Mouse (Mus musculus) liver, embryonic 14.5 days (tissue): ENCODE results near the gene Kcnmb1. TPM values are rescaled to one million over a fixed set of nuclear protein-coding genes. Genes with fewer than 3 reads are reported as not detected.

Experiments
- ATAC-seq: fragments of 200-750 bp; cut with Nextera tagmentation; 2 replicates; pipeline ENCODE4 v1.8.0; 2017; ENCODE audit warnings: moderate number of reproducible peaks, mild to moderate bottlenecking, moderate library complexity; ENCODE audit not compliant: insufficient read depth
- DNase-seq, 3 experiments: peaks; one replicate each; pipeline ENCODE4 v3.0.0-alpha.2; 2012 to 2013; ENCODE audit warnings: low read depth in 3 of 3, low spot score in 3 of 3
- H3K27ac ChIP-seq: fragments of 300-500 bp; sonication (generic); 2 replicates; pipeline ENCODE4 v1.5.1; 2014; ENCODE audit warnings: moderate library complexity, mild to moderate bottlenecking, control low read depth, inconsistent platforms
- H3K27me3 ChIP-seq: fragments of 300-500 bp; sonication (generic); 2 replicates; pipeline ENCODE4 v1.6.1; 2014; ENCODE audit warnings: mild to moderate bottlenecking, low read length, moderate library complexity; ENCODE audit not compliant: control insufficient read depth, insufficient read depth
- H3K36me3 ChIP-seq: fragments of 300-500 bp; sonication (generic); replicated peaks from 2 replicates; pipeline ENCODE4 v1.6.1; 2014; ENCODE audit warnings: low read depth; ENCODE audit not compliant: control insufficient read depth, insufficient read depth
- H3K4me1 ChIP-seq, 2 experiments: fragments of 200-500 bp in 1 of 2; fragments of 300-500 bp in 1 of 2; sonication (generic) in 1 of 2; replicated peaks; 2 replicates each; pipeline ENCODE4 v1.6.1; 2012 to 2014; ENCODE audit warnings: antibody characterized with exemption in 1 of 2, inconsistent platforms in 1 of 2, low read length in 1 of 2; ENCODE audit not compliant: control insufficient read depth in 2 of 2, insufficient read depth in 2 of 2
- H3K4me2 ChIP-seq: fragments of 300-500 bp; sonication (generic); 2 replicates; pipeline ENCODE4 v1.6.1; 2014; ENCODE audit warnings: low read depth, mild to moderate bottlenecking, control low read depth, moderate library complexity
- H3K4me3 ChIP-seq, 2 experiments: fragments of 200-500 bp in 1 of 2; fragments of 300-500 bp in 1 of 2; sonication (generic) in 1 of 2; 2 replicates each; pipeline ENCODE4 v1.5.1; 2012 to 2014; ENCODE audit warnings: low read depth in 2 of 2, low read length in 2 of 2, mild to moderate bottlenecking in 2 of 2, control low read depth in 1 of 2, inconsistent platforms in 1 of 2, moderate library complexity in 1 of 2; ENCODE audit not compliant: insufficient read depth in 1 of 2
- H3K9ac ChIP-seq: fragments of 300-500 bp; sonication (generic); replicated peaks from 2 replicates; pipeline ENCODE4 v1.6.1; 2014; ENCODE audit warnings: mild to moderate bottlenecking, control low read depth, moderate library complexity
- H3K9me3 ChIP-seq: fragments of 300-500 bp; sonication (generic); 2 replicates; pipeline ENCODE4 v1.6.1; 2016; ENCODE audit warnings: low read length, mixed read lengths; ENCODE audit not compliant: control insufficient read depth
- CTCF ChIP-seq: IDR thresholded peaks from 2 replicates; pipeline ENCODE4 v1.5.1; 2016; ENCODE audit warnings: antibody characterized with exemption, low read depth, control low read depth
- EP300 ChIP-seq: IDR thresholded peaks from 2 replicates; pipeline ENCODE4 v1.6.1; 2016; ENCODE audit warnings: antibody characterized with exemption, low read depth
- WGBS: fragments of 180-500 bp; shearing (Covaris S2); extraction: QIAGEN DNeasy Blood & Tissue Kit; methylation state at CpG from one replicate; pipeline ENCODE4 v1.1.7; 2014; ENCODE audit not compliant: insufficient replicate concordance; 5-methylcytosine and 5-hydroxymethylcytosine counted together
- polyA plus RNA-seq, 2 experiments: library from polyadenylated mRNA; depleted of rRNA in 1 of 2; stranded (reverse) in 1 of 2; unstranded in 1 of 2; fragments of >200 nt; fragmentation: Nextera tagmentation in 1 of 2; extraction: Ambion mirVana in 1 of 2; gene quantifications; 2 replicates each; pipeline versions ENCODE4 v1.2.1 to v1.2.3; 2012 to 2014

The Kcnmb1 gene
- polyA plus RNA-seq, 2 experiments: 0.03 TPM; not detected in 1

DNA sequence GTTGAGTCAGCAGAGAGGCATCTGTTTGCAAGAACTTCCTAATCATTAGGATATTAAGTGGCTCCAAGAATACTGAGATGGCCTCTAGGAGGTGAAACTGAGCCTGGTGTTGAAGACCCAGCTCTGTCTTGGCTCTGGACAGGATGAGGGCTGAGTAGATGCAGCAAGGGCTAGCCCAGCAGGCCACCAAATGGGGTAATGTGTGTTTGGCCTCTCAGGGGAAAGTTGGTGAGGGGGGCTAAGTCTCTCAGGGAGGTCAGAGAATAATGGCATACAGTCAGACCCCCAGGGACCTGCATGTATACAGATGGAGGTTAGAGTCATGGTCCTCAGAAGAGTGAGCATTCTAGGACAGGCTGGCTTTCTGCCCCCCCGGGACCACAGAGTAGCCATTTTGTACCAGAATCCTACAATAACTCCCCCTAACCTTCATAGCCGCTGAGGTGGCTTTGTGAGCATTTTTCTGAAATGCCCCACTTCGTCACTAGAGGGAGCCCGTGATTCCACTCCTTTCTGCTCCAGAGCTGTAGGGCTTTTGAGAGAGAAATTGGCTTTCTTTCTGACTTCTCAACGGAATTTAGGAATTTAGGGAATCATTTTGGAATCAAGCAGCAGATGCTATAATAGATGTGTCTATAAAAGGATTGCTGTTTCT, 39.3 kb downstream of the Kcnmb1 start:
- no peaks in the 10 kb centered on the region for H3K36me3 ChIP-seq
- no peaks in the 10 kb centered on the region for H3K27me3 ChIP-seq
- TF ChIP-seq CTCF (peak; percentile 72), EP300 (no peak)
- no peak overlapping the region for H3K9ac ChIP-seq
- no peak overlapping the region for H3K4me2 ChIP-seq
- no peak overlapping the region for H3K4me3 ChIP-seq
- no peak overlapping the region for H3K27ac ChIP-seq
- H3K4me1 ChIP-seq: no peaks in the 10 kb centered on the region
- 3% methylated on average over 5 of the region's 5 CpGs for WGBS
- H3K9me3 ChIP-seq: no peaks in the 10 kb centered on the region
- ATAC-seq (no peak), DNase-seq (peak in 1 of 3 experiments; percentile 29)

DNA sequence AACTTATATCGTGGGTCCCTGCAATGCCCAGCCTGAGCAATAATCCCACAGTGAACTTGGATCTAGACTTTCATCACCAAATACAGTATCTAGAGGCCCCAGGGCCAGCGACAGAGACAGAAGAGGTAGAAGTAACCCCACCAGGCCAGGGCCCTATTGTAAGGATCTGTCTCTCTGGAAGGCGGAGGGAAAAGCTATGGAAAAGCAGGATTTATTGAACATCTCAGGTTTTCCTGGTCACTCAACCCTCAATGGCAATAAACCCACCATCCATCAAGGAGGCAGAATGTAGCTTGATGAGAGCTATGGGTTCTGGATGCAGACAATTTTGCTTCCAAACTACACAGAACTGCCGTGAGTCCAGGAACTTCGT, 39.8 kb downstream of the Kcnmb1 start:
- no peak for ATAC-seq
- Histone ChIP-seq H3K27ac (no peak overlapping the region), H3K4me3 (no peak overlapping the region), H3K9me3 (no peaks in the 10 kb centered on the region), H3K4me2 (no peak overlapping the region), H3K36me3 (no peaks in the 10 kb centered on the region), H3K9ac (no peak overlapping the region), H3K27me3 (no peaks in the 10 kb centered on the region), H3K4me1 (no peaks in the 10 kb centered on the region)
- 47% methylated on average over 5 of the region's 5 CpGs for WGBS
- TF ChIP-seq EP300 (no peak), CTCF (no peak)
- DNase-seq: no peak

DNA sequence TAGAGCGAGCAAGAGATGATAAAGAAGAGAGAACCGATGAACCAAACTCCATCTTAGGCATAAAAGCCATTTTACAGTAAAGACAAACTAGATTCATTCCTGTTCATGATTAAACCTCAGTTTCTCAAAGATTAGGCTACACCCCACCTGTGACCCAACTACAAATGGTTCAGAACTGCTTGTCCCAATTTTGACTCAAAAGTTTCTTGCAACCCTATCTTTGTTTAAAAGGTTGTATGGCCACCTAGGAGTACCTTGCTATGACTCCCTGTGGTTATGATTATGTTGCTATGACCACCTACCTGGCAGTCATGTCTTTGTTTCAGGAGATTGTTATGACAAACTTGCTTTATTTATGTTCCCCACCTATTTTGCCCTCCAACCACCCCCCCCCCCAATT, 44.8 kb downstream of the Kcnmb1 start:
- H3K4me2 ChIP-seq: no peak overlapping the region
- H3K27ac ChIP-seq: no peak overlapping the region
- H3K9ac ChIP-seq: no peak overlapping the region
- no peak overlapping the region for H3K4me3 ChIP-seq
- 42% methylated on average over 2 of the region's 2 CpGs for WGBS
- peaks cover 2 to 10% of the 10 kb centered on the region in 2 experiments; a peak in 3 of 4 replicates for H3K4me1 ChIP-seq
- H3K36me3 ChIP-seq: no peaks in the 10 kb centered on the region
- no peaks in the 10 kb centered on the region for H3K9me3 ChIP-seq
- TF ChIP-seq EP300 (no peak), CTCF (no peak)
- no peak for ATAC-seq
- DNase-seq: no peak
- H3K27me3 ChIP-seq: no peaks in the 10 kb centered on the region

DNA sequence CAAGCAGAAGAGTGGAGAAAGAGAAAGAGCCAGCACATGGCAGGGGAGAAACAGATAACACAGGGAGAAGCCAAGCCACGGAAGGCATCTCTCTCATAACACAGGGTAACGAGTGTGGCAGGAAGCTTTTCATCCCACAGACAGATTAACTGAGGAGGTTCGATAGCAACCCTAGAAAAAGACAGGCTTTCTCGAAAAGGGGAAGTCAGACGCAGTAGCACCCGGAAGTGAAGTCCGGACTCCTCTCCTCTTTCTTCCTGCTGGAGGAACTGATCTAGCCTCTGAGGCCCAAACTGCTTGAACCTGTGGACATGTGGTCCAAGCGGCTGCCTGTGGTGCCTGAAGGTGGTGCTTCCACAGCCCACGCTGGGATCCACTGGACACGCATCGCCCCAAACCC, 45.4 kb downstream of the Kcnmb1 start:
- WGBS: 10% methylated on average over 11 of the region's 11 CpGs
- TF ChIP-seq CTCF: no peak
- no peak for TF ChIP-seq EP300
- DNase-seq (peak in 2 of 3 experiments; percentile 12 to 28), ATAC-seq (peak; percentile 52; the same call in 1 of the 2 replicates)
- H3K36me3 ChIP-seq: no peaks in the 10 kb centered on the region
- peak overlapping the region; percentile 65 for H3K4me2 ChIP-seq
- peak overlapping the region; percentile 15 to 34; a peak in 3 of 4 replicates for H3K4me3 ChIP-seq
- no peaks in the 10 kb centered on the region for H3K27me3 ChIP-seq
- peaks cover 2 to 10% of the 10 kb centered on the region in 2 experiments; a peak in 3 of 4 replicates for H3K4me1 ChIP-seq
- no peaks in the 10 kb centered on the region for H3K9me3 ChIP-seq
- H3K9ac ChIP-seq: peak overlapping the region; percentile 47; the same call in 1 of the 2 replicates
- no peak overlapping the region for H3K27ac ChIP-seq

DNA sequence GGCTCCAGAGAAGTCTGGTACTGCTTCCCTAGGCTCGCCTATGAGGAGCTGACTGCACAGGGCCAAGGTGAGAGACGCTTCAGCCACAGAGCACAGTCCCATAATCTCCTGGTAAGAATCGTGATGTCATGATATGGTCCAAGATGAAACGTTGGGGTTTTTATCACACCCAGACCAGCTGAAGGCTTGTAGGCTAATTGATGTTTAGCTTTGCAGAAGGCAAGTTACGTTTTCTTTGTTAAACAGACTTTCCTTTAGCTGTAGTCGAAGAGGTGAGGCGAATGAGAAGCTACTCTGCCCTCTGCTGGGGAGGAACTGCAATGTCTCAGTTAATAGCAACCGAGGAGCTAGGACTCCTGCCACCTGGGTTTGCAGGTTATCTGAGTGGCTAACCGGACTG, 45.9 kb downstream of the Kcnmb1 start:
- DNase-seq (peak in 2 of 3 experiments; percentile 35 to 50), ATAC-seq (peak; percentile 48; the same call in 1 of the 2 replicates)
- Histone ChIP-seq H3K4me1 (peaks cover 2 to 10% of the 10 kb centered on the region in 2 experiments; a peak in 3 of 4 replicates), H3K9me3 (no peaks in the 10 kb centered on the region), H3K9ac (peak overlapping the region; percentile 47; the same call in 1 of the 2 replicates), H3K4me3 (peak overlapping the region; percentile 15 to 34), H3K27me3 (no peaks in the 10 kb centered on the region), H3K36me3 (no peaks in the 10 kb centered on the region), H3K27ac (no peak overlapping the region), H3K4me2 (peak overlapping the region; percentile 65)
- 7% methylated on average over 9 of the region's 9 CpGs for WGBS
- no peak for TF ChIP-seq EP300
- peak; percentile 78 for TF ChIP-seq CTCF
